Mouse (Mus musculus) ovary, adult 2 months (tissue): Measurements from ENCODE around the gene Hoxa9. TPM values are rescaled to one million over a fixed set of nuclear protein-coding genes. Genes with fewer than 3 reads are reported as not detected.

Source experiments
- polyA plus RNA-seq: library from polyadenylated mRNA; depleted of rRNA; stranded (reverse); fragments of >200 nt; gene quantifications from 2 replicates; pipeline ENCODE4 v1.2.3, GENCODE M21; 2012; rRNA removed

Hoxa9 gene
- 43.7 and 45.9 TPM in 2 replicates for polyA plus RNA-seq

GRCm38 (mm10) chr6:52230516-52231165, at the start of gene Hoxa9:
Gene Hoxa9, minus strand, starts transcription at chr6:52231089.

GRCm38 (mm10) chr6:52260654-52261575, 30.0 kb upstream of the Hoxa9 start, which contains the start of gene Hoxa13:
Gene Hoxa13, minus strand, starts transcription at chr6:52260880.

GRCm38 (mm10) chr6:52245757-52246142, 14.9 kb upstream of the Hoxa9 start, which contains the start of gene Hoxa11:
Gene Hoxa11, minus strand, starts transcription at chr6:52245810.

GRCm38 (mm10) chr6:52240389-52241000, 9.6 kb upstream of the Hoxa9 start, which contains the start of gene Hoxa10:
Gene Hoxa10, minus strand, starts transcription at chr6:52240854.

GRCm38 (mm10) chr6:52221337-52221992, 9.4 kb downstream of the Hoxa9 start, which contains the start of gene Hoxa7:
Gene Hoxa7, minus strand, starts transcription at chr6:52221854.

GRCm38 (mm10) chr6:52213119-52213986, 17.5 kb downstream of the Hoxa9 start, which contains the start of the genes Hoxa3 and Gm28308:
Gene Hoxa3, minus strand, starts transcription at chr6:52213336.
Gene Gm28308, minus strand, starts transcription at chr6:52213339.

GRCm38 (mm10) chr6:52208072-52208867, 22.6 kb downstream of the Hoxa9 start, which contains the start of gene Hoxa6:
Gene Hoxa6, minus strand, starts transcription at chr6:52208722.

GRCm38 (mm10) chr6:52204050-52204752, 26.7 kb downstream of the Hoxa9 start, which contains the start of gene Hoxa5:
Gene Hoxa5, minus strand, starts transcription at chr6:52204587.

GRCm38 (mm10) chr6:52190906-52191810, 39.7 kb downstream of the Hoxa9 start, which contains the start of gene Hoxa4:
Gene Hoxa4, minus strand, starts transcription at chr6:52191753.

GRCm38 (mm10) chr6:52177061-52177735, 53.7 kb downstream of the Hoxa9 start, which contains the start of gene 5730596B20Rik:
Gene 5730596B20Rik, plus strand, starts transcription at chr6:52177498.

Other genes starting within 250 kb of the Hoxa9 start
- gene Skap2, start 218.5 kb downstream of the Hoxa9 start, polyA plus RNA-seq, result 2.7 and 4.4 TPM in 2 replicates
- 0.35 and 0.45 TPM in 2 replicates for gene Hoxa1, start 72.8 kb downstream of the Hoxa9 start, polyA plus RNA-seq
- 1.7 and 1.8 TPM in 2 replicates for gene Hoxa2, start 66.3 kb downstream of the Hoxa9 start, polyA plus RNA-seq
- gene 5730596B20Rik, start 53.6 kb downstream of the Hoxa9 start, polyA plus RNA-seq, result 0.05 TPM in 1 of 2 replicates, not detected in the other
- gene Hoxa4, start 39.3 kb downstream of the Hoxa9 start, polyA plus RNA-seq, result 1.6 and 2.2 TPM in 2 replicates
- gene Hoxa5, start 26.5 kb downstream of the Hoxa9 start, polyA plus RNA-seq, result 17.8 and 22.4 TPM in 2 replicates
- gene Hoxa6, start 22.4 kb downstream of the Hoxa9 start, polyA plus RNA-seq, result 7.2 and 7.6 TPM in 2 replicates
- gene Hoxa3, start 17.8 kb downstream of the Hoxa9 start, polyA plus RNA-seq, result 9.8 and 12.6 TPM in 2 replicates
- 7.2 and 8.5 TPM in 2 replicates for gene Gm28308, start 17.8 kb downstream of the Hoxa9 start, polyA plus RNA-seq
- gene Hoxa7, start 9.2 kb downstream of the Hoxa9 start, polyA plus RNA-seq, result 8.0 and 10.8 TPM in 2 replicates
- gene Hoxa10, start 9.8 kb upstream of the Hoxa9 start, polyA plus RNA-seq, result 14.6 and 23.1 TPM in 2 replicates
- 5.8 and 5.9 TPM in 2 replicates for gene Hoxa11, start 14.7 kb upstream of the Hoxa9 start, polyA plus RNA-seq
- gene Hoxa13, start 29.8 kb upstream of the Hoxa9 start, polyA plus RNA-seq, result not detected in 2 replicates
- gene Evx1, start 82.4 kb upstream of the Hoxa9 start, polyA plus RNA-seq, result 2.6 and 3.1 TPM in 2 replicates